Comparison of ENCODE assay signal across 8 mouse cellular contexts in the genomic region with DNA sequence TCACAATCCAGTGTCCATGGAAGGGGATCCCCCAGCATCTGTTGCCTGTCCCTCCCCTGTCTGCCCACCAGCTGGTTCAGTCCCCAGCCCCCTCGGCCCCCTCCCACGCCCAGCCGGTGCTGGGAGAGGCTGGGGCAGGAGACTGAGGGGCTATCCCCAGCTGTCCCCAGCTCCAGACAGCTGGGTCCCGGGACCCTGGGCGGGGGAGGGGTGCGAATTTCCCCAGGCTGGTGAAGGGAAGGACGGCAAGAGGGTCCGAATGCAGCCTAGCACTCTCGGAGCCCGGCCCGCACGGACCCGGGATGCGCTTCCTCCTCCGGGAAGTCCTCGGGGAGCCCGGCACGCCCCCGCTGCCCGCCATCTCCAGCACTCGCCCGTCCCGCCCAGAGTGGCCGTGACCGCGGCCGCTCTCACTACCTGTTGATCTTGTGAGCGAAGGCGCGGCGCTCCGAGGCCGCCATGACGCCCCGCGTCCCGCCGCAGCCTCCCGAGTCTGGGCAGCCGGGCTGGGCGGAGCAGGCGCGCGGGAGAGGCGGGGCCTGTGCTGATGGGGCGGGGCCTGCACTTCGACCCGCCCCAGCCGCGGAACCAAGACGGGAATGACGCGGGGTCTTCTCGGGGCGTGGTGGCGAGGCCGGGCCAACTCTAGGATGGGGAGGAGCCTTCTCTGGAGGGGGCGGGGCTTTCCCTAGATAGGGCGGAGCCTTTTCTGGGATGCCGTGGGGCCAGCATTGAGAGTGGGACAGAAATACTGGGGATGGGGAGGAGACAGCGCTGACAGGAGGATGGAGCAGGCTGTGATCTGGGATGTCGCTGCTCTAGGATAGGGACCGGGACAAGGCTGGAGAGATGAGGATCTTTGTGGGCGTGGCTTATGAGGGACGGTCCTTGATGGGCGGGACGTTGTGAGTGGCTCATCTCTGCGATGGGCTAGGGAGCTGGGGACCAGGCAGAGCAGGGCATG. TPM values are rescaled to one million over a fixed set of nuclear protein-coding genes. Genes with fewer than 3 reads are reported as not detected.
DNase-seq lines count a peak whose midpoint lies in the region; ATAC-seq lines count a peak whose summit lies in the region.

A gene (minus strand): TSS at position 508 of the 964 bp plus-strand sequence.

- peak; percentile 89 for ATAC-seq in heart, embryonic 14.5 days (ENCODE audit: insufficient number of reproducible peaks, insufficient read depth, low FRiP score, low read depth)
- peak; percentile 88 for ATAC-seq in liver, embryonic 12.5 days

- H3K4me1 ChIP-seq in forebrain, embryonic 10.5 days: peaks cover 50% of the 10 kb centered on the region
- H3K4me1 ChIP-seq in heart, embryonic 14.5 days (ENCODE audit: control insufficient read depth in 2 of 2, insufficient read depth in 2 of 2, low read length in 2 of 2): peaks cover 6 to 9% of the 10 kb centered on the region in 2 experiments
- H3K4me1 ChIP-seq in liver, embryonic 12.5 days: peaks cover 31% of the 10 kb centered on the region

- peak within 1 kb of the TSS; percentile 73 for H3K4me2 ChIP-seq in heart, embryonic 14.5 days (ENCODE audit: low read length)
- peak within 1 kb of the TSS; percentile 92 for H3K4me2 ChIP-seq in liver, embryonic 12.5 days

- peak within 1 kb of the TSS; percentile 91 for H3K27ac ChIP-seq in forebrain, embryonic 10.5 days
- H3K27ac ChIP-seq in heart, embryonic 14.5 days (replicated peaks in 1 of 2; ENCODE audit: control insufficient read depth in 1 of 2, insufficient read depth in 1 of 2, low read depth in 2 of 2, low read length in 2 of 2): peak within 1 kb of the TSS; percentile 55 to 81
- H3K27ac ChIP-seq in liver, embryonic 12.5 days: peak within 1 kb of the TSS; percentile 65

- H3K36me3 ChIP-seq in forebrain, embryonic 10.5 days (replicated peaks): no peaks in the 10 kb centered on the region
- no peaks in the 10 kb centered on the region for H3K36me3 ChIP-seq in heart, embryonic 14.5 days (ENCODE audit: control insufficient read depth, insufficient read depth, low read length)
- no peaks in the 10 kb centered on the region for H3K36me3 ChIP-seq in liver, embryonic 12.5 days
- no peaks in the 10 kb centered on the region for H3K36me3 ChIP-seq in splenic B cell, adult 2 months (ENCODE audit: control insufficient read depth, insufficient read depth, low read length, poor library complexity, severe bottlenecking)

- peak; percentile 86 for DNase-seq in CD4-positive, CD25-positive, alpha-beta regulatory T cell, adult 2 months (ENCODE audit: low read depth, low spot score)
- peak; percentile 43 for DNase-seq in c-Kit-negative CD71-positive TER-119-positive erythroid progenitor cells, embryonic 14.5 days (ENCODE audit: low read depth, low spot score)
- DNase-seq in forebrain, embryonic 10.5 days (ENCODE audit: extremely low spot score, low spot score): peak; percentile 92
- DNase-seq in kidney, postnatal 14 days: peak; percentile 95
- peak; percentile 78 for DNase-seq in naive thymus-derived CD4-positive, alpha-beta T cell, adult 2 months (ENCODE audit: low read depth)
- peak; percentile 82 for DNase-seq in splenic B cell, adult 2 months (ENCODE audit: low read depth, low spot score)

- peak within 1 kb of the TSS; percentile 91 for H3K9ac ChIP-seq in heart, embryonic 14.5 days (ENCODE audit: low read length)
- H3K9ac ChIP-seq in liver, embryonic 12.5 days: peak within 1 kb of the TSS; percentile 80

- under 1% methylated on average over 68 of the region's 68 CpGs for WGBS in forebrain, embryonic 10.5 days
- WGBS in heart, embryonic 14.5 days: under 1% methylated on average over 59 of the region's 68 CpGs
- 1% methylated on average over 68 of the region's 68 CpGs for WGBS in liver, embryonic 12.5 days (ENCODE audit: insufficient replicate concordance)

- H3K27me3 ChIP-seq in forebrain, embryonic 10.5 days (ENCODE audit: poor library complexity, severe bottlenecking): no peaks in the 10 kb centered on the region
- no peaks in the 10 kb centered on the region for H3K27me3 ChIP-seq in heart, embryonic 14.5 days (ENCODE audit: control insufficient read depth, insufficient read depth, low read length)
- no peaks in the 10 kb centered on the region for H3K27me3 ChIP-seq in liver, embryonic 12.5 days (replicated peaks)
- H3K27me3 ChIP-seq in splenic B cell, adult 2 months (ENCODE audit: control insufficient read depth, insufficient read depth, low read length, poor library complexity, severe bottlenecking): no peaks in the 10 kb centered on the region

- H3K9me3 ChIP-seq in forebrain, embryonic 10.5 days: no peaks in the 10 kb centered on the region
- no peaks in the 10 kb centered on the region for H3K9me3 ChIP-seq in heart, embryonic 14.5 days (ENCODE audit: control insufficient read depth, low read length)
- no peaks in the 10 kb centered on the region for H3K9me3 ChIP-seq in liver, embryonic 12.5 days (replicated peaks)

- H3K4me3 ChIP-seq in forebrain, embryonic 10.5 days: peak within 1 kb of the TSS; percentile 86
- H3K4me3 ChIP-seq in heart, embryonic 14.5 days (ENCODE audit: control insufficient read depth in 1 of 2, insufficient read depth in 1 of 2, low read depth in 1 of 2, low read length in 2 of 2): peak within 1 kb of the TSS; percentile 73 to 84
- peak within 1 kb of the TSS; percentile 76 for H3K4me3 ChIP-seq in liver, embryonic 12.5 days

RNA-seq across cellular contexts. Expression of the gene that starts here (rescaled TPM):
- polyA plus RNA-seq in forebrain, embryonic 10.5 days (2016; fragmentation: Nextera tagmentation; extraction: Ambion mirVana): 24.2 and 24.7 TPM in 2 replicates
- 42.4 and 44.5 TPM in 2 replicates for polyA plus RNA-seq in heart, embryonic 14.5 days (2014; fragmentation: Nextera tagmentation; extraction: Ambion mirVana)
- polyA plus RNA-seq in liver, embryonic 12.5 days (2016; fragmentation: Nextera tagmentation; extraction: Ambion mirVana): 8.4 and 8.7 TPM in 2 replicates

Comparison
In these comparisons a context has a peak if more than half of its experiments do, and no peak if none do; other contexts are left out.
1. Peak in every context shown above with its lines: DNase-seq, ATAC-seq, H3K4me3 ChIP-seq and H3K27ac ChIP-seq.
2. DNase-seq: peak in every context shown above with its lines; median percentile 95 in kidney, postnatal 14 days; 92 in forebrain, embryonic 10.5 days; 86 in CD4-positive, CD25-positive, alpha-beta regulatory T cell, adult 2 months; 82 in splenic B cell, adult 2 months; 78 in naive thymus-derived CD4-positive, alpha-beta T cell, adult 2 months; 43 in c-Kit-negative CD71-positive TER-119-positive erythroid progenitor cells, embryonic 14.5 days.